Mouse (Mus musculus): ENCODE measurements around the gene Ndufb5. TPM values are rescaled to one million over a fixed set of nuclear protein-coding genes. Genes with fewer than 3 reads are reported as not detected.

The Ndufb5 gene
- 321 and 333 TPM in 2 replicates for polyA plus RNA-seq (2012; rRNA removed)

DNA sequence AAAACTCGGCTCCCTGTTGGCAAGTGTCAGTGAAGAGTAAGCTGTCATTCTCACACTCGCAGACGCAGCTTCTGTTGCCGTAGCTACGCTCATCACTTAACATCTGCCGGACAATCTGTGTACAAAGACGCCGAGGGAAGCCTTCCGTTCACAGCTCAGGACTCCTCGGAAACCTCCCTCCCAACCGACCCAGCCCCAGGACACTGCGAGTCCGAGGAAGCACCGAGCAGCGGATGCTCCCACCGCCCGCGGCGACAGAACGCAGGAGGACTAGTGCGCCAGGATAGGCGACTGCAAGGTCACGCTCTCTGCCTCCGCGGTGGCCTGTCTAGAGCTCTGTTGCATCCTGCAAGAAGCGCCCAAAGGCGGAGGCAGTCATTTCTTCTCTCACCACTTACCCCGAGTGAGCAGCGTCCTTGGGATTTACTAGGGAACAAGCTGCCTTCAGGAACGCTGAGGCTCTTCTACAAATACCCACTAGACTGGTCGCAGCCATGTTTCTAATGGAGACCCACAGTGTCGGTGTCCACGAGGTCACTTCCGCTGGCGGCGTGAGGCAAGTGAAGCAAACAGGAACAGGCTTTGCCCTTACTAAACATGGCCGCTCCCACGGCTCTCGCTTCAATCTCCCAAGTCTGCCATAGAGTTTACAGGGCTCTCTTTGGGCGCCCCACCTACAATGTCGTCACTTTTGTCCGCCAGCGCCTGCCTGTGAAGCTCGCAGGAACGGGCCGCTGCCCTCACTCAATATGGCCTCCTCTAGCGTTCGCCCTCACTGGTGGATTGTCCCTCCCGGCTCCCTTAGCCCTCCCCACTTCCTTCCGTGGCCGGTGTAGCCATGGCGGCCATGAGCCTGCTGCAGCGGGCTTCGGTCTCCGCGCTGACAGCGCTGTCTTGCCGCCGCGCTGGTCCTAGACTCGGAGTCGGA lies at the start of gene Ndufb5:
Gene Ndufb5 (plus strand): TSS at position 747 of the 928 bp plus-strand sequence.
- Histone ChIP-seq H3K4me3 (ENCODE audit: insufficient read depth, low read length) (peak within 1 kb of the TSS; percentile 86), H3K4me1 (ENCODE audit: control insufficient read depth, insufficient read depth, low read length) (peaks cover 1% of the 10 kb centered on the region; the same call in 1 of the 2 replicates), H3K27ac (ENCODE audit: insufficient read depth, low read length) (peak within 1 kb of the TSS; percentile 73)
- TF ChIP-seq CTCF (IDR thresholded peaks at IDR 0.05; ENCODE audit: extremely low read depth, insufficient read depth, low read length) (no peak), POLR2A (IDR thresholded peaks at IDR 0.05; ENCODE audit: extremely low read depth, insufficient read depth, low read length) (peak; percentile 76)

DNA sequence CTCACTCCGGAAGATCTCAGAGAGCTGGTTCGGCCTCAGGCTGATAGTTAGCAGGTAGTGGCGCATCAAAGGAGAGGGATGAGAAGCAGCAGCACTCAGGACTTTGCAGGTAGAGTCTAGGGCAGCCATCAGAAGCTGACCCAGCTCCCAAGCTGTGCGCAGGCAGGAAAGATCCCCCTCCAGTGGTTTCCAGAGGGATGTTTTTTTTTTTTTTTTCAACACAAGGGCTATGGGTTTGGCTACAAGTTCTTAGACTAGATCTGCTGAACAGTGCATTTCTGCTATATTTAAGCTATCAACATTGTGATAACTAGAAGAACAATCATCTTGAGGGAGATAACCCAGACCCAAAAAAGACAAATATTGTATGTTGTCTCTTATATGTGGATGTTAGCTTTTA lies 49.6 kb upstream of the Ndufb5 start:
- no peak overlapping the region for H3K27ac ChIP-seq (ENCODE audit: insufficient read depth, low read length)
- TF ChIP-seq POLR2A (IDR thresholded peaks at IDR 0.05; ENCODE audit: extremely low read depth, insufficient read depth, low read length) (no peak), CTCF (IDR thresholded peaks at IDR 0.05; ENCODE audit: extremely low read depth, insufficient read depth, low read length) (no peak)

DNA sequence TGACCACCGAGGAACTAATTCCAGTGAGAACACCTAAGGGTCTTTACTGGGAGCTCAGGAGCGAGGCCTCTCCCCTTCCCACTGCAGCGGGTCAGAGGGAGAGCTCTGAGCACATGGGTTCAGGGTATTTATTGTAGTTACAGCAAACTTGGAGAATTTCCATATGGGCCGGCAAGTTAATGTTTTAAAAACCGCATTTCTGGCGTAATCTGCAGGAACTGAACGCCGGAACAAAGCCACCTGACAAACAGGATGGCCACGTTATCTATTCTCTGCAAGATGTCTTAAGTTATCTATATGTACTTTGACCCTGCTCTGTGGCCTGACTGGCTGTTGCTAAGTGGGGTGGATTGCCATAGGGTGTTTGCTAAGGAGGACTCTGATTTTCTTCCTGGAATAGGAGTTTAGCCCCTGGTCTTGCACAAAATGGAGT lies 47.2 kb upstream of the Ndufb5 start:
- H3K27ac ChIP-seq (ENCODE audit: insufficient read depth, low read length) = no peak overlapping the region
- no peaks in the 10 kb centered on the region for H3K4me1 ChIP-seq (ENCODE audit: control insufficient read depth, insufficient read depth, low read length)
- no peak for TF ChIP-seq CTCF (IDR thresholded peaks at IDR 0.05; ENCODE audit: extremely low read depth, insufficient read depth, low read length)
- no peak for TF ChIP-seq POLR2A (IDR thresholded peaks at IDR 0.05; ENCODE audit: extremely low read depth, insufficient read depth, low read length)
- H3K4me3 ChIP-seq (ENCODE audit: insufficient read depth, low read length) = no peak overlapping the region

More for the DNA sequence above, 49.6 kb upstream of the Ndufb5 start:
- H3K4me3 ChIP-seq (ENCODE audit: insufficient read depth, low read length) = no peak overlapping the region
- H3K4me1 ChIP-seq (ENCODE audit: control insufficient read depth, insufficient read depth, low read length) = no peaks in the 10 kb centered on the region

DNA sequence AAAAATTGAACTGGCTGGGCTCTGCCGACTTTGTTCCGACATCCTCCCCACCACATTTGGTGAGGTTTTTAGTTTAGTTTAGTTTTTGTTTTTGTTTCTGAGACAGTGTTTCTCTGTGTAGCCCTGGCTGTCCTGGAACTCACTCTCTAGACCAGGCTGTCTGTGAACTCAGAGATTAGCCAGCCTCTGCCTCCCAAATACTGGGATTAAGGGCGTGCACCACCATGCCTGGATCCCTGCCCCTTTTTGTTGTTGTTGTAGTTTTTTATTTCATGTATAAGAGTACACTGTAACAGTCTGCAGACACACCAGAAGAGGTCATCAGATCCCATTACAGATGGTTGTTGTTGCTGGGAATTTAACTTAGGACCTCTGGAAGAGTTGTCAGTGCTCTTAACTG lies 46.8 kb upstream of the Ndufb5 start:
- H3K27ac ChIP-seq (ENCODE audit: insufficient read depth, low read length) = no peak overlapping the region
- TF ChIP-seq POLR2A (IDR thresholded peaks at IDR 0.05; ENCODE audit: extremely low read depth, insufficient read depth, low read length) = no peak
- TF ChIP-seq CTCF (IDR thresholded peaks at IDR 0.05; ENCODE audit: extremely low read depth, insufficient read depth, low read length) = no peak
- no peaks in the 10 kb centered on the region for H3K4me1 ChIP-seq (ENCODE audit: control insufficient read depth, insufficient read depth, low read length)
- no peak overlapping the region for H3K4me3 ChIP-seq (ENCODE audit: insufficient read depth, low read length)

DNA sequence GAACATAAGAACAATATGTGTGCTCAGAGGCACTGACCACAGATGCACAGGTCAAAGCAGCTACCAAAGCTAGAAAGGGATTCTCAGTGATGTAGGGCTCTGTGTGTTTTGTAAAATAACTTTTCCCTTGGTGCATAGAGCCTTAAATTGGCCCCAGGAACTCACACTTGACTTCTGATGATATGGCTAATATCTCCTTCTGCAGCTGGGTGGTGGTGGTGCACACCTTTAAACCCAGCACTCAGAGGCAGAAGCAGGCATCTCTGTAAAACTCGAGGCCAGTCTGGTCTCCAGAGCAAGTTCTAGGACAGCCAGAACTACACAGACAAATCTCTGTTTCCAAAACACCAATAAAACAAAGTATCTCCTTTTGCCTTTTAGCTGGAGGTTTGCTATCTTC lies 45.9 kb upstream of the Ndufb5 start:
- TF ChIP-seq CTCF (IDR thresholded peaks at IDR 0.05; ENCODE audit: extremely low read depth, insufficient read depth, low read length) = no peak
- Histone ChIP-seq H3K27ac (ENCODE audit: insufficient read depth, low read length) (no peak overlapping the region), H3K4me1 (ENCODE audit: control insufficient read depth, insufficient read depth, low read length) (no peaks in the 10 kb centered on the region), H3K4me3 (ENCODE audit: insufficient read depth, low read length) (no peak overlapping the region)

DNA sequence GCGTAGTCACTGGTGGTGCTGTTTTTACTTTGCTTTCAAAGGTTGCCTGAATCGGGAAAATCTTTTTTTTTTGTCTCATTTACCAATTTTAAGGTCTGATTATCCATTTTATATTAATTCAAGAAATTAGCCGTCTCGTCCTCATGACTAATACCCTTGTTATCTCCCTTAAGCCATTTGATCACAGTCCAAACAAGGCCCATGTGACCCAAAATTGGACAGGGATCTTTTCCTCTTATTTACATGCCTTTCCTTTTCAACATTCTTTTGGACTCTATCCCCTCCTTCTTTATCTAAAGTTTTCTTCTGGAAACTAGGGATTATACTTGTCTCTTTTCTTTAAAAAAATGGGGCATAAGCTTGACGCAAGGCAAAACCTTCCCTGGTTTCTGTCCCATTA lies 44.9 kb upstream of the Ndufb5 start:
- Histone ChIP-seq H3K4me3 (ENCODE audit: insufficient read depth, low read length) (no peak overlapping the region), H3K27ac (ENCODE audit: insufficient read depth, low read length) (no peak overlapping the region), H3K4me1 (ENCODE audit: control insufficient read depth, insufficient read depth, low read length) (no peaks in the 10 kb centered on the region)
- no peak for TF ChIP-seq POLR2A (IDR thresholded peaks at IDR 0.05; ENCODE audit: extremely low read depth, insufficient read depth, low read length)

DNA sequence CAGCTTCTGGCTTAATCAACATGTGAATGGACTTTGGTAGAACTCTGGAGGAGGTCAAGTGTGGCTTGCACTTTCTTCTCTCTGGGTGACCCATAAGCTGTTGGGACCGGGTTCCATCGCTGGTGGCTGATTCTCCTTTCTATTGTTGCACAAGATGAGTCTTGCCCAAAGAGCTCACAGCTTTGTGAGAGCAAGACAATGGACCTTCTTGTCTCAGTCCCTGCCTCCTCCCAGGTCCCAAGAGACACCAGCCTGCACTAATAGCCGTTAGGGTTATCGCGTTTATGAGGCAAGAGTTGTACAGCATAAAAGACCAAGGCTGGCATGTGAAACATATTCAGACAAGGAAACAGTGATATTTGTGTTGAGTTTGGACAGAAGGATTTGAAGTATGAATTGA lies 42.6 kb upstream of the Ndufb5 start:
- H3K4me1 ChIP-seq (ENCODE audit: control insufficient read depth, insufficient read depth, low read length) = no peaks in the 10 kb centered on the region
- no peak for TF ChIP-seq POLR2A (IDR thresholded peaks at IDR 0.05; ENCODE audit: extremely low read depth, insufficient read depth, low read length)
- no peak for TF ChIP-seq CTCF (IDR thresholded peaks at IDR 0.05; ENCODE audit: extremely low read depth, insufficient read depth, low read length)
- no peak overlapping the region for H3K27ac ChIP-seq (ENCODE audit: insufficient read depth, low read length)
- no peak overlapping the region for H3K4me3 ChIP-seq (ENCODE audit: insufficient read depth, low read length)

DNA sequence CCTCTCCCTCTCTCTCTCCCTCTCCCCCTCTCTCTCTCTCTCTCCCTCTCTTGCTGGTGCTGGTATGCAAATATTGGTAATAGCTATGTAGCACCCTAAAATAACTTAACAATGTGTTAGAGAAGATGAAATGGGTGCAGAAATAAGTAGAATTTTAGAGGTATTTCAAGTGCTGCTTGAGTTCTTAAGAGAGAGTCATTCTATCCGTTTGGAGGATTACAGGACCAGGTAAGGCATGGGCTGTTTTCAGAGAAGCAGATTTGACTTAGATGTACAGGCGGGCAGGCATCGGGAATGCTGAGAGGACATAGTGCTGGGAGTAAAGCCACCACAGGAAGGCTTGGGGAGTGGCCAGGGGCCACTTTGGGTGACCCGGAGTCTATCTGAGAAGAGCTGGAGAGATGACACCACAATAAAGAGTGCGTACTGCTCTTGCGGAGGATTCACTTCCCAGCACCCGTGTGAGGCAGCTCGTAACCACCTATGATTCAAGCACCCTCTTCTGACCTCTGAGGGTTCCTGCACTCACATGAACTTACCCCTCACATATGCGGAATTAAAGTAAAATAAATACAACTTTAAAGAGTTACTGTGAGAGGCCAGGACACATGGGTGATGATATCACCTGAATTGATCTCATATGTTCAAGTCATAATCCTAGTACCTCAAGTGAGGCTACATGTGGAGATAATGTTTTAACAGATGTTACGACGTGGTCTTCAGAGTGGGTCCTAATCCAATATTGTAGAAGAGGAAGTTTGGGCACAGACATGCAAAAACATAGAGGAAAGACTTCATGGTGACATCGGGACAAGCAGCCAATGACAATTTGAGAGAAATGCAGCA lies 41.8 kb upstream of the Ndufb5 start:
- TF ChIP-seq POLR2A (IDR thresholded peaks at IDR 0.05; ENCODE audit: extremely low read depth, insufficient read depth, low read length) (no peak), CTCF (IDR thresholded peaks at IDR 0.05; ENCODE audit: extremely low read depth, insufficient read depth, low read length) (peak; percentile 15; the same call in 1 of the 2 replicates)

DNA sequence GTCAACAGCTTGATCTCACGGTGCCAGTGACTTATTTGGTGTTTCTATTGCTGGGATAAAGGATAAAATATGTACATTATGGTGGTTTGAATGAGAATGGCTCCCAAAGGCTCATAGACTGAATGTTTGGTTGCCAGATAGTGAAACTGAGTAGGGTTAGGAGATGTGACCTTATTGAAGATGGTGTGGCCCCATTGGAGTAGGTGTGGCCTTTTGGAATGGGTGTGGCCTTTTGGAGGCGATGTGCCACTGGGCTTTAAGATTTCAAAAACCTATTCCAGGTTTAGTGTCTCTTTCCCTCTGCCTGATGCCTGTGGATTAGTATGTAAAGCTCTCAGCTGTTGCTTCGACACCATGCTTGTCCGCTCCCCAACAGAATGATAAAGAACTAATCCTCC lies 41.2 kb upstream of the Ndufb5 start:
- Histone ChIP-seq H3K4me3 (ENCODE audit: insufficient read depth, low read length) (no peak overlapping the region), H3K27ac (ENCODE audit: insufficient read depth, low read length) (no peak overlapping the region), H3K4me1 (ENCODE audit: control insufficient read depth, insufficient read depth, low read length) (no peaks in the 10 kb centered on the region)
- TF ChIP-seq CTCF (IDR thresholded peaks at IDR 0.05; ENCODE audit: extremely low read depth, insufficient read depth, low read length) = no peak

More for the DNA sequence above, 41.8 kb upstream of the Ndufb5 start:
- H3K4me3 ChIP-seq (ENCODE audit: insufficient read depth, low read length) = no peak overlapping the region
- no peaks in the 10 kb centered on the region for H3K4me1 ChIP-seq (ENCODE audit: control insufficient read depth, insufficient read depth, low read length)
- no peak overlapping the region for H3K27ac ChIP-seq (ENCODE audit: insufficient read depth, low read length)
